Mouse (Mus musculus): ENCODE results near the gene Ccdc88c.

- TF ChIP-seq CTCF (IDR thresholded peaks at IDR 0.05; ENCODE audit: control insufficient read depth, insufficient read depth, insufficient replicate concordance, low read depth, low read length), result no peak
- no peak for TF ChIP-seq POLR2A (IDR thresholded peaks at IDR 0.05; ENCODE audit: control insufficient read depth, low read depth, low read length)
Measured at GRCm38 (mm10) chr12:101021484-101022226, 7.2 kb downstream of the Ccdc88c start.

Data from testis, adult 2 months (tissue).